Mouse (Mus musculus) embryonic facial prominence, embryonic 15.5 days (tissue): ENCODE measurements at regions not wholly inside any gene's neighbourhood (a gene's known extent, or its start where the extent isn't known, plus 50 kb on each side); places are given as distances from the start of the nearest gene placed in this dataset.

Experiments used
- ATAC-seq: fragments of 200-750 bp; cut with Nextera tagmentation; 2 replicates; pipeline ENCODE4 v1.8.0; 2017; ENCODE audit warnings: low read depth, moderate TSS enrichment; ENCODE audit not compliant: insufficient number of reproducible peaks, low FRiP score, low TSS enrichment
- H3K27ac ChIP-seq: fragments of 300-500 bp; sonication (generic); replicated peaks from 2 replicates; pipeline ENCODE4 v1.5.1; 2015; ENCODE audit warnings: mild to moderate bottlenecking, inconsistent platforms
- H3K27me3 ChIP-seq: fragments of 300-500 bp; sonication (generic); 2 replicates; pipeline ENCODE4 v1.6.1; 2015; ENCODE audit warnings: inconsistent platforms
- H3K36me3 ChIP-seq: fragments of 300-500 bp; sonication (generic); 2 replicates; pipeline ENCODE4 v1.6.1; 2015; ENCODE audit warnings: mild to moderate bottlenecking, inconsistent platforms
- H3K4me1 ChIP-seq: fragments of 300-500 bp; sonication (generic); 2 replicates; pipeline ENCODE4 v1.6.1; 2015; ENCODE audit warnings: inconsistent platforms
- H3K4me2 ChIP-seq: fragments of 300-500 bp; sonication (generic); replicated peaks from 2 replicates; pipeline ENCODE4 v1.6.1; 2015; ENCODE audit warnings: mild to moderate bottlenecking, inconsistent platforms
- H3K4me3 ChIP-seq: fragments of 300-500 bp; sonication (generic); replicated peaks from 2 replicates; pipeline ENCODE4 v1.5.1; 2015; ENCODE audit warnings: mild to moderate bottlenecking, inconsistent platforms
- H3K9ac ChIP-seq: fragments of 300-500 bp; sonication (generic); 2 replicates; pipeline ENCODE4 v1.6.1; 2015; ENCODE audit warnings: inconsistent platforms
- H3K9me3 ChIP-seq: fragments of 300-500 bp; sonication (generic); replicated peaks from 2 replicates; pipeline ENCODE4 v1.6.1; 2016; ENCODE audit warnings: inconsistent platforms
- WGBS: fragments of 180-500 bp; shearing (Covaris S2); methylation state at CpG from one replicate; pipeline ENCODE4 v1.1.7; 2015; 5-methylcytosine and 5-hydroxymethylcytosine counted together

GRCm38 (mm10) chr4:125227194-125227593 lies 99.6 kb upstream of the Zc3h12a start:
- H3K4me2 ChIP-seq, result no peak overlapping the region
- no peaks in the 10 kb centered on the region for H3K9me3 ChIP-seq
- H3K27ac ChIP-seq, result no peak overlapping the region
- H3K36me3 ChIP-seq, result no peaks in the 10 kb centered on the region
- H3K4me3 ChIP-seq, result no peak overlapping the region
- no peak for ATAC-seq
- H3K27me3 ChIP-seq, result no peaks in the 10 kb centered on the region; the same call in 1 of the 2 replicates
- 83% methylated on average over 6 of the region's 6 CpGs for WGBS
- no peak overlapping the region for H3K9ac ChIP-seq
- H3K4me1 ChIP-seq, result no peaks in the 10 kb centered on the region

- Histone ChIP-seq H3K4me3 (no peak overlapping the region), H3K4me1 (no peaks in the 10 kb centered on the region), H3K4me2 (no peak overlapping the region), H3K27ac (no peak overlapping the region), H3K9ac (no peak overlapping the region), H3K36me3 (no peaks in the 10 kb centered on the region), H3K27me3 (no peaks in the 10 kb centered on the region; the same call in 1 of the 2 replicates), H3K9me3 (no peaks in the 10 kb centered on the region)
- ATAC-seq, result no peak
- WGBS, result 67% methylated on average over 6 of the region's 6 CpGs
These were observed 95.3 kb upstream of the Zc3h12a start for GRCm38 (mm10) chr4:125222922-125223321.

GRCm38 (mm10) chr4:125220314-125220713 lies 92.7 kb upstream of the Zc3h12a start:
- no peaks in the 10 kb centered on the region for H3K27me3 ChIP-seq
- H3K4me1 ChIP-seq, result no peaks in the 10 kb centered on the region
- H3K9ac ChIP-seq, result no peak overlapping the region
- H3K4me2 ChIP-seq, result no peak overlapping the region
- no peak for ATAC-seq
- 25% methylated on average over 7 of the region's 7 CpGs for WGBS
- H3K9me3 ChIP-seq, result no peaks in the 10 kb centered on the region
- no peaks in the 10 kb centered on the region for H3K36me3 ChIP-seq
- H3K4me3 ChIP-seq, result no peak overlapping the region
- no peak overlapping the region for H3K27ac ChIP-seq

GRCm38 (mm10) chr4:125219209-125219608 lies 91.6 kb upstream of the Zc3h12a start:
- no peaks in the 10 kb centered on the region for H3K27me3 ChIP-seq
- WGBS, result 87% methylated on average over 5 of the region's 5 CpGs
- no peak for ATAC-seq
- H3K4me2 ChIP-seq, result no peak overlapping the region
- H3K4me1 ChIP-seq, result no peaks in the 10 kb centered on the region
- no peaks in the 10 kb centered on the region for H3K36me3 ChIP-seq
- H3K4me3 ChIP-seq, result no peak overlapping the region
- H3K9ac ChIP-seq, result no peak overlapping the region
- H3K27ac ChIP-seq, result no peak overlapping the region
- no peaks in the 10 kb centered on the region for H3K9me3 ChIP-seq

- Histone ChIP-seq H3K27me3 (no peaks in the 10 kb centered on the region), H3K4me2 (no peak overlapping the region), H3K4me1 (no peaks in the 10 kb centered on the region), H3K9ac (no peak overlapping the region), H3K36me3 (no peaks in the 10 kb centered on the region), H3K9me3 (no peaks in the 10 kb centered on the region), H3K27ac (no peak overlapping the region), H3K4me3 (no peak overlapping the region)
- WGBS, result 39% methylated on average over 10 of the region's 10 CpGs
- ATAC-seq, result no peak
These were observed 86.7 kb upstream of the Zc3h12a start for GRCm38 (mm10) chr4:125214306-125214705.

GRCm38 (mm10) chr4:125212176-125212530 lies 84.5 kb upstream of the Zc3h12a start:
- Histone ChIP-seq H3K27me3 (no peaks in the 10 kb centered on the region), H3K9me3 (no peaks in the 10 kb centered on the region), H3K4me3 (no peak overlapping the region), H3K27ac (no peak overlapping the region), H3K4me2 (no peak overlapping the region), H3K4me1 (no peaks in the 10 kb centered on the region), H3K36me3 (no peaks in the 10 kb centered on the region), H3K9ac (no peak overlapping the region)
- WGBS, result 55% methylated on average over 7 of the region's 7 CpGs
- ATAC-seq, result 0 out of 2 replicates have a peak, but pooled peaks have one; percentile 1

- ATAC-seq, result 0 out of 2 replicates have a peak, but pooled peaks have one; percentile 57
- Histone ChIP-seq H3K4me2 (no peak overlapping the region), H3K4me1 (no peaks in the 10 kb centered on the region), H3K9me3 (no peaks in the 10 kb centered on the region), H3K9ac (no peak overlapping the region), H3K36me3 (no peaks in the 10 kb centered on the region), H3K27ac (no peak overlapping the region), H3K4me3 (no peak overlapping the region), H3K27me3 (no peaks in the 10 kb centered on the region)
- WGBS, result 31% methylated on average over 4 of the region's 4 CpGs
These were observed 84.0 kb upstream of the Zc3h12a start for GRCm38 (mm10) chr4:125211459-125212175.

GRCm38 (mm10) chr4:125210719-125211118 lies 83.1 kb upstream of the Zc3h12a start:
- H3K4me3 ChIP-seq, result no peak overlapping the region
- no peak for ATAC-seq
- no peak overlapping the region for H3K9ac ChIP-seq
- H3K36me3 ChIP-seq, result no peaks in the 10 kb centered on the region
- no peaks in the 10 kb centered on the region for H3K27me3 ChIP-seq
- no peak overlapping the region for H3K4me2 ChIP-seq
- no peaks in the 10 kb centered on the region for H3K4me1 ChIP-seq
- H3K9me3 ChIP-seq, result no peaks in the 10 kb centered on the region
- 78% methylated on average over 6 of the region's 6 CpGs for WGBS
- no peak overlapping the region for H3K27ac ChIP-seq

- ATAC-seq, result no peak
- Histone ChIP-seq H3K9ac (no peak overlapping the region), H3K27me3 (no peaks in the 10 kb centered on the region), H3K4me3 (no peak overlapping the region), H3K9me3 (no peaks in the 10 kb centered on the region), H3K36me3 (no peaks in the 10 kb centered on the region), H3K4me2 (no peak overlapping the region), H3K4me1 (no peaks in the 10 kb centered on the region), H3K27ac (no peak overlapping the region)
- WGBS, result 63% methylated on average over 17 of the region's 17 CpGs
These were observed 80.7 kb upstream of the Zc3h12a start for GRCm38 (mm10) chr4:125208136-125208915.

GRCm38 (mm10) chr4:125203521-125203920 lies 75.9 kb upstream of the Zc3h12a start:
- Histone ChIP-seq H3K9ac (no peak overlapping the region), H3K36me3 (no peaks in the 10 kb centered on the region), H3K27ac (no peak overlapping the region), H3K9me3 (no peaks in the 10 kb centered on the region), H3K4me1 (no peaks in the 10 kb centered on the region), H3K27me3 (peaks cover 8% of the 10 kb centered on the region; the same call in 1 of the 2 replicates), H3K4me3 (no peak overlapping the region), H3K4me2 (no peak overlapping the region)
- whole genome bisulfite sequencing, result 81% methylated on average over 8 of the region's 8 CpGs
- no peak for ATAC-seq

GRCm38 (mm10) chr4:125201638-125202325 lies 74.1 kb upstream of the Zc3h12a start:
- H3K27ac ChIP-seq, result no peak overlapping the region
- H3K4me2 ChIP-seq, result no peak overlapping the region
- no peak overlapping the region for H3K4me3 ChIP-seq
- no peaks in the 10 kb centered on the region for H3K36me3 ChIP-seq
- no peak for ATAC-seq
- 72% methylated on average over 12 of the region's 12 CpGs for WGBS
- no peak overlapping the region for H3K9ac ChIP-seq
- no peaks in the 10 kb centered on the region for H3K9me3 ChIP-seq
- no peaks in the 10 kb centered on the region for H3K4me1 ChIP-seq
- peaks cover 8% of the 10 kb centered on the region; the same call in 1 of the 2 replicates for H3K27me3 ChIP-seq
